Mouse (Mus musculus): ENCODE data around the gene Scn11a. TPM values are rescaled to one million over a fixed set of nuclear protein-coding genes. Genes with fewer than 3 reads are reported as not detected.

The Scn11a gene
- total and polyA plus RNA-seq, 3 experiments: 0.13 to 0.54 (median 0.13) TPM

- TF ChIP-seq JUND (conservative IDR thresholded peaks at IDR 0.05; ENCODE audit: low read depth, low read length) (no peak), POLR2A (IDR thresholded peaks at IDR 0.05; ENCODE audit: low read depth, low read length) (no peak), BHLHE40 (IDR thresholded peaks at IDR 0.05; ENCODE audit: low read depth, low read length) (no peak), KAT2A (IDR thresholded peaks at IDR 0.05; ENCODE audit: insufficient replicate concordance, low read length) (no peak), ZNF384 (IDR thresholded peaks at IDR 0.05; ENCODE audit: low read depth, low read length) (no peak), USF2 (conservative IDR thresholded peaks at IDR 0.05; ENCODE audit: low read depth, low read length) (no peak), TBP (conservative IDR thresholded peaks at IDR 0.05; ENCODE audit: low read depth, low read length) (no peak)
Measured at GRCm38 (mm10) chr9:119751507-119751906, 73.7 kb downstream of the Scn11a start (continued).

GRCm38 (mm10) chr9:119749112-119749511 lies 76.1 kb downstream of the Scn11a start:
- no peak overlapping the region for H3K4me3 ChIP-seq (replicated peaks in 1 of 3; ENCODE audit: low read depth in 2 of 3, low read length in 2 of 3, poor library complexity in 1 of 3)
- dilution Hi-C loops (cut with MboI; ENCODE audit: extremely low pct_ligation_motif_present, extremely low pct_unique_long_range_greater_than_20kb, low sequenced_read_pairs): no loop called here
- no peak overlapping the region for H3K9ac ChIP-seq (ENCODE audit: insufficient read depth, low read depth)
- no peak overlapping the region for H3K4me2 ChIP-seq (ENCODE audit: insufficient read depth, low read depth, poor library complexity, severe bottlenecking)
- no peaks in the 10 kb centered on the region for H3K36me3 ChIP-seq (replicated peaks in 1 of 2; ENCODE audit: control insufficient read depth in 1 of 2, insufficient read depth in 1 of 2, low read length in 1 of 2)
- DNase-seq (ENCODE audit: extremely low read depth): no peak
- in situ Hi-C loops (cut with MboI; ENCODE audit: low pct_ligation_motif_present, low pct_unique_long_range_greater_than_20kb, low sequenced_read_pairs): no loop called here
- no peaks in the 10 kb centered on the region for H3K27me3 ChIP-seq (replicated peaks)
- no peaks in the 10 kb centered on the region for H3K9me3 ChIP-seq (replicated peaks; ENCODE audit: low read length)
- H3K27ac ChIP-seq (ENCODE audit: insufficient read depth, low read depth): no peak overlapping the region
- peaks cover 7 to 13% of the 10 kb centered on the region in 2 experiments for H3K4me1 ChIP-seq (ENCODE audit: control insufficient read depth in 1 of 2, insufficient read depth in 2 of 2)
- no peaks in the 10 kb centered on the region for H3K79me2 ChIP-seq (replicated peaks; ENCODE audit: control insufficient read depth, extremely low read depth, insufficient read depth, poor library complexity, severe bottlenecking)
- TF ChIP-seq ZC3H11A (IDR thresholded peaks at IDR 0.05; ENCODE audit: low read depth, low read length) (no peak), TBP (conservative IDR thresholded peaks at IDR 0.05; ENCODE audit: low read depth, low read length) (no peak), SIN3A (IDR thresholded peaks at IDR 0.05; ENCODE audit: low read length) (no peak), CTCF (conservative IDR thresholded peaks at IDR 0.05 in 1 of 2, IDR thresholded peaks at IDR 0.05 in 1 of 2; ENCODE audit: low read depth in 2 of 2, low read length in 2 of 2) (no peak), MXI1 (IDR thresholded peaks at IDR 0.05; ENCODE audit: low read depth, low read length) (no peak), E2F4 (IDR thresholded peaks at IDR 0.05; ENCODE audit: insufficient replicate concordance, low read depth, low read length) (no peak), MAZ (IDR thresholded peaks at IDR 0.05; ENCODE audit: low read depth, low read length) (no peak), IRF4 (IDR thresholded peaks at IDR 0.05; ENCODE audit: low read depth, low read length) (no peak), TCF12 (IDR thresholded peaks at IDR 0.05; ENCODE audit: low read depth, low read length) (no peak), MAFK (IDR thresholded peaks at IDR 0.05; ENCODE audit: insufficient replicate concordance, low read length) (no peak), BHLHE40 (IDR thresholded peaks at IDR 0.05; ENCODE audit: low read depth, low read length) (no peak), MAX (IDR thresholded peaks at IDR 0.05; ENCODE audit: low read length) (no peak), CHD2 (IDR thresholded peaks at IDR 0.05; ENCODE audit: low read length) (no peak), MYC (IDR thresholded peaks at IDR 0.05; ENCODE audit: low read depth, low read length) (no peak), KAT2A (IDR thresholded peaks at IDR 0.05; ENCODE audit: insufficient replicate concordance, low read length) (no peak), NELFE (IDR thresholded peaks at IDR 0.05; ENCODE audit: low read depth, low read length) (no peak), NRF1 (IDR thresholded peaks at IDR 0.05; ENCODE audit: low read depth, low read length) (no peak), HCFC1 (IDR thresholded peaks at IDR 0.05; ENCODE audit: low read depth, low read length) (no peak)

All from CH12.LX (cell line).